Mouse (Mus musculus) myocyte (in vitro differentiated cells): ENCODE results near the gene Shld1. TPM values are rescaled to one million over a fixed set of nuclear protein-coding genes. Genes with fewer than 3 reads are reported as not detected.
A peak's percentile ranks its signal among the peaks of the same experiment; 100 is the strongest.

Experiments used
- H3K27me3 ChIP-seq: one replicate; pipeline ENCODE4 v1.6.1; 2011; ENCODE audit not compliant: control insufficient read depth, insufficient read depth, insufficient read length
- H3K36me3 ChIP-seq: one replicate; pipeline ENCODE4 v1.6.1; 2011; ENCODE audit not compliant: control insufficient read depth, insufficient read depth
- H3K4me2 ChIP-seq: one replicate; pipeline ENCODE4 v1.6.1; 2011; ENCODE audit warnings: low read depth, control low read depth
- H3K4me3 ChIP-seq: one replicate; pipeline ENCODE4 v1.5.1; 2011; ENCODE audit warnings: mild to moderate bottlenecking, control low read depth, moderate library complexity
- H3K79me2 ChIP-seq: one replicate; pipeline ENCODE4 v1.6.1; 2011; ENCODE audit not compliant: control insufficient read depth, insufficient read depth
- H3ac ChIP-seq: one replicate; pipeline ENCODE4 v1.6.1; 2011; ENCODE audit not compliant: control insufficient read depth, insufficient read length
- CEBPB ChIP-seq: IDR thresholded peaks from 2 replicates; pipeline ENCODE4 v1.6.1; 2011; ENCODE audit warnings: mild to moderate bottlenecking, moderate library complexity; ENCODE audit not compliant: poor library complexity, insufficient read depth, severe bottlenecking
- E2F4 ChIP-seq: IDR thresholded peaks from one replicate; pipeline ENCODE4 v1.6.1; 2011; ENCODE audit warnings: mild to moderate bottlenecking, control low read depth, moderate library complexity; ENCODE audit not compliant: insufficient read depth
- MAX ChIP-seq: IDR thresholded peaks from one replicate; pipeline ENCODE4 v1.6.1; 2011; ENCODE audit warnings: low read depth, mild to moderate bottlenecking, control low read depth
- MYOD1 ChIP-seq, 3 experiments: IDR thresholded peaks; one replicate each; pipeline ENCODE4 v1.6.1; 2011; ENCODE audit warnings: control low read depth in 2 of 3, low read depth in 2 of 3, mild to moderate bottlenecking in 2 of 3, moderate library complexity in 1 of 3; ENCODE audit not compliant: insufficient read length in 2 of 3, control insufficient read depth in 1 of 3
- MYOG ChIP-seq, 3 experiments: IDR thresholded peaks; one replicate each; pipeline ENCODE4 v1.6.1; 2011; ENCODE audit warnings: control low read depth in 2 of 3, low read depth in 2 of 3, mild to moderate bottlenecking in 2 of 3; ENCODE audit not compliant: insufficient read length in 2 of 3, control insufficient read depth in 1 of 3, insufficient read depth in 1 of 3
- POLR2A ChIP-seq: IDR thresholded peaks from one replicate; pipeline ENCODE4 v1.6.1; 2011; ENCODE audit warnings: low read depth, mild to moderate bottlenecking, control low read depth, moderate library complexity; ENCODE audit not compliant: insufficient read length
- POLR2AphosphoS2 ChIP-seq: IDR thresholded peaks from one replicate; pipeline ENCODE4 v1.6.1; 2011; ENCODE audit warnings: low read depth, control low read depth; ENCODE audit not compliant: insufficient read length
- REST ChIP-seq: IDR thresholded peaks from one replicate; pipeline ENCODE4 v1.6.1; 2011; ENCODE audit warnings: mild to moderate bottlenecking, control low read depth, moderate library complexity; ENCODE audit not compliant: insufficient read depth, insufficient read length
- SRF ChIP-seq: IDR thresholded peaks from one replicate; pipeline ENCODE4 v1.6.1; 2011; ENCODE audit warnings: low read depth; ENCODE audit not compliant: control insufficient read depth, insufficient read length
- TCF12 ChIP-seq: IDR thresholded peaks from one replicate; pipeline ENCODE4 v1.6.1; 2011; ENCODE audit warnings: mild to moderate bottlenecking, control low read depth; ENCODE audit not compliant: poor library complexity, insufficient read depth, severe bottlenecking
- TCF3 ChIP-seq: IDR thresholded peaks from one replicate; pipeline ENCODE4 v1.6.1; 2011; ENCODE audit warnings: low read depth, control low read depth; ENCODE audit not compliant: insufficient read length
- USF1 ChIP-seq: IDR thresholded peaks from one replicate; pipeline ENCODE4 v1.6.1; 2011; ENCODE audit warnings: low read depth, mild to moderate bottlenecking, control low read depth, moderate library complexity
- polyA plus RNA-seq: library from polyadenylated mRNA; unstranded; fragments of >200 nt; fragmentation: generic; extraction: Trizol; gene quantifications from one replicate; pipeline ENCODE4 v1.2.1, GENCODE M21; 2012; ENCODE audit warnings: missing spikeins

Shld1 gene
- polyA plus RNA-seq, 1 experiment: 5.1 TPM

DNA sequence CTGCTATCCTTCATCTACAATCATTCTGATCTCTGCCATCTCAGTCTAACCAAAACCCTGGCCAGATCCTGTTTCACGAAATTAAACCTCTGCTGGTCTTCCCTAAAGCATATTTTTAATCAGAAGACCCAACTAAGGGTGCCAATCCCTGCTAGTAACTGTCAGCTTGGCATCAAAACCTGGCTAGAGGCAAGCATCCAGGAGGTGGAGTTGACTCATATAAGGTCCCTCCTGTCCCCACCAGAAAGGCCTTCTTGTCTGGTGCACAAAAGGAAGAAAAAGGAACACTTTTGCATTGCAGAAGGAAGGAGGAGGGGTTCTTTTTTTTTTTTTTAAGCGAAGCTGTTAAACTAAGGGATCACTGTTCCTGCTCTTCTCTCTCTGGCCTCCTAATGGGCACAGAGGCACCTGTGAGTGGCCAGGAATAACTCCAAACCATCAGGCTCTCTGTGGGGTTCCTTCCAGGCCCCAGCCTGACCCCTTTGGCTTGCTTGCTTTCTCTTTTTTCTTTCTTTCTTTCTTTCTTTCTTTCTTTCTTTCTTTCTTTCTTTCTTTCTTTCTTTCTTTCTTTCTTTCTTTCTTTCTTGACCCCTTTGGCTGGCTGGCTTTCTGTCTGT lies 52.2 kb downstream of the Shld1 start:
- no peaks in the 10 kb centered on the region for H3K27me3 ChIP-seq
- no peak overlapping the region for H3K4me3 ChIP-seq
- TF ChIP-seq E2F4 (no peak), TCF12 (no peak), MYOD1 (IDR thresholded peaks at IDR 0.05; ENCODE audit: control insufficient read depth in 1 of 3, insufficient read length in 2 of 3, low read depth in 2 of 3) (no peak), SRF (no peak), POLR2A (no peak), REST (no peak), MYOG (IDR thresholded peaks at IDR 0.05; ENCODE audit: control insufficient read depth in 1 of 3, insufficient read depth in 1 of 3, insufficient read length in 2 of 3, low read depth in 2 of 3) (no peak), MAX (no peak), USF1 (no peak), TCF3 (no peak), CEBPB (no peak), POLR2AphosphoS2 (no peak)
- H3K4me2 ChIP-seq: no peak overlapping the region
- H3K36me3 ChIP-seq: no peaks in the 10 kb centered on the region
- H3K79me2 ChIP-seq: no peaks in the 10 kb centered on the region
- H3ac ChIP-seq: no peak overlapping the region

DNA sequence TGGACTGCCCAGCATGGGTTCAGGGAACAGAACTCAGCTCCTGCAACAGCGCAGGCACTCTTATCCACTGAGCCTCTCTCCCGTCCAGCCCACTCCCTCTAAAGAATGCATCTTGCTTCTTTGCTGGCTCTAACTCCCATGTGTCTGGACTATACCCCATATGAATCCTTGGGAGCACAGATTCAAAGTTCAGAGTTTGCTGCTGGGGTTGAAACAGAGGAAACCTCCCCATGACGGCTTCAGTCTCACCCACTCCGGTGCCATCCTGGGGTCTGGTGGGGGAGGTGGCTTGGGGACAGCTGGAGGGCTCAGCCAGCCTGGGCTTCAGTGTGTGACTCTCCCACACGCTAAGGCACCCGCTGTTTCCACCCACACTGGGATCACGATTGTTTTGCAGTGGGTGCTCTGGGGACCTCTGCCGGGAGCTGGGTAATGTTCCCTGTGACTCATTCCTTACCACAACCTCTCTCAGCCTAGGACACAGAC lies 55.2 kb downstream of the Shld1 start:
- H3K4me2 ChIP-seq: peak overlapping the region; percentile 74
- H3ac ChIP-seq: no peak overlapping the region
- no peaks in the 10 kb centered on the region for H3K36me3 ChIP-seq
- no peak overlapping the region for H3K4me3 ChIP-seq
- peak in 2 of 3 experiments; percentile 78 to 85 for TF ChIP-seq MYOD1 (IDR thresholded peaks at IDR 0.05; ENCODE audit: control insufficient read depth in 1 of 3, insufficient read length in 2 of 3, low read depth in 2 of 3)
- TF ChIP-seq POLR2AphosphoS2: no peak
- TF ChIP-seq TCF12: no peak
- TF ChIP-seq E2F4: no peak
- TF ChIP-seq MYOG (IDR thresholded peaks at IDR 0.05; ENCODE audit: control insufficient read depth in 1 of 3, insufficient read depth in 1 of 3, insufficient read length in 2 of 3, low read depth in 2 of 3): peak in 1 of 3 experiments; percentile 70
- peak; percentile 21 for TF ChIP-seq POLR2A
- H3K79me2 ChIP-seq: no peaks in the 10 kb centered on the region
- H3K27me3 ChIP-seq: no peaks in the 10 kb centered on the region

DNA sequence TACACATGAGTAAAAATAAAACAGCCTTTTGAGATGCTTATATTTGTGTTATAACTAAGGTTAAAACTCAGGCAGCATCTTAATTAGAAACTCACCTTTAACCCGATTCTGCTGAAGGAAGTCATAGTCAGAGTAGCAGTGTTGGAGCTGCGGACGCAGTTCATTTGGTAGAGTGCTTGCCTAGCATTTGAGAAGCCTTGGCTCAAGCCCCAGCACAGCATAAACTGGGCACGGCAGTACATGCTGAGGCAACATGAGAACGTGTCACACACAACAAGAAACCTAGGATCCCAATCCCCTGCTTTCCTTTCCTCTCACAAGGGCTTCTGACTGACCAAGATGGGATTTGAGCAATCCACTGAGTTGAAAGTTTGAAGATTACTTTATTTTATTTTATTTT lies 58.1 kb downstream of the Shld1 start:
- no peak overlapping the region for H3ac ChIP-seq
- TF ChIP-seq TCF3: no peak
- no peak for TF ChIP-seq CEBPB
- TF ChIP-seq USF1: no peak
- no peak for TF ChIP-seq SRF
- TF ChIP-seq MAX: no peak
- no peak for TF ChIP-seq E2F4
- TF ChIP-seq REST: no peak
- TF ChIP-seq POLR2A: no peak
- no peak for TF ChIP-seq MYOD1 (IDR thresholded peaks at IDR 0.05; ENCODE audit: control insufficient read depth in 1 of 3, insufficient read length in 2 of 3, low read depth in 2 of 3)
- no peak for TF ChIP-seq TCF12
- no peak for TF ChIP-seq POLR2AphosphoS2
- no peak for TF ChIP-seq MYOG (IDR thresholded peaks at IDR 0.05; ENCODE audit: control insufficient read depth in 1 of 3, insufficient read depth in 1 of 3, insufficient read length in 2 of 3, low read depth in 2 of 3)
- H3K4me3 ChIP-seq: no peak overlapping the region
- no peak overlapping the region for H3K4me2 ChIP-seq
- no peaks in the 10 kb centered on the region for H3K27me3 ChIP-seq
- no peaks in the 10 kb centered on the region for H3K79me2 ChIP-seq
- no peaks in the 10 kb centered on the region for H3K36me3 ChIP-seq

DNA sequence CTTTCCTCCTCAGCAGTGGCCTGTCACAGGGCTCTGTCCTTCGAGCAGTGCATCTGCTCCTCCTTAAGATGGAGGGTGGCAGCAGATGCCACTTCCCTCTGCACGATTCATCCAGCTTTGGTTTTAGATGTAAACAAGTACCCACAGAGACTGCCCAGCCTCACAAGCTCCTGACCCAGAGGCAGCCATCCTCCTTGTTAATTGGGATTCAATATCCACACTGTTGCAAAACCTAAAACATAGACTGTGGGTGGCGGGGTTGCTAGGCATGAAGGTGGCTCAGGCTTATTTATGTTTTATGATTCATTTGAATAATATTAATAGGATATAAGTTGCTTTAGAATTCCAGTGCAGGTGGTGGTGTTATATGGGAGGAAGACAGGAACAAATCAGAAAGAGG lies 59.4 kb downstream of the Shld1 start:
- no peaks in the 10 kb centered on the region for H3K27me3 ChIP-seq
- TF ChIP-seq TCF12: no peak
- no peak for TF ChIP-seq MYOG (IDR thresholded peaks at IDR 0.05; ENCODE audit: control insufficient read depth in 1 of 3, insufficient read depth in 1 of 3, insufficient read length in 2 of 3, low read depth in 2 of 3)
- TF ChIP-seq E2F4: no peak
- TF ChIP-seq TCF3: no peak
- no peak for TF ChIP-seq POLR2A
- TF ChIP-seq POLR2AphosphoS2: no peak
- no peak for TF ChIP-seq MAX
- no peak for TF ChIP-seq CEBPB
- no peak for TF ChIP-seq SRF
- TF ChIP-seq MYOD1 (IDR thresholded peaks at IDR 0.05; ENCODE audit: control insufficient read depth in 1 of 3, insufficient read length in 2 of 3, low read depth in 2 of 3): no peak
- no peak for TF ChIP-seq REST
- H3K36me3 ChIP-seq: no peaks in the 10 kb centered on the region
- no peak overlapping the region for H3K4me3 ChIP-seq
- H3ac ChIP-seq: no peak overlapping the region
- no peak overlapping the region for H3K4me2 ChIP-seq
- no peaks in the 10 kb centered on the region for H3K79me2 ChIP-seq
